24 mouse cellular contexts compared by ENCODE assay signal in genomic region chr12:71704431-71704830, GRCm38 (mm10).
A peak's percentile ranks its signal among the peaks of the same experiment; 100 is the strongest.
DNase-seq lines count a peak whose midpoint lies in the region; ATAC-seq and TF ChIP-seq lines count a peak whose summit lies in the region.
"Had no signal": no experiment of that assay in that cellular context is flagged by ENCODE, and none has a peak within 500 bp of the region (broad histone marks: within the 10 kb centered on the region; RNA-seq: fewer than 3 reads in every experiment).

No protein-coding gene starts in this region.

- peak; percentile 48; the same call in 1 of the 2 replicates for ATAC-seq in forebrain, embryonic 15.5 days (replicated peaks)
- ATAC-seq in forebrain, embryonic 12.5 days (ENCODE audit: low FRiP score): no peak
- ATAC-seq in liver, embryonic 16.5 days (ENCODE audit: low read depth): 0 out of 2 replicates have a peak, but pooled peaks have one; percentile 3
- ATAC-seq in liver, postnatal 0 days: no peak

- no peak for DNase-seq in liver, postnatal 0 days
- DNase-seq in MEL (ENCODE audit: low read depth, low spot score): peak; percentile 14
- DNase-seq in induced T-regulatory cell, adult 2 months (ENCODE audit: low read depth): peak; percentile 2
- DNase-seq in kidney, adult 11 months: no peak
- DNase-seq in left cerebral cortex, postnatal 10 days (ENCODE audit: extremely low spot score in 1 of 2, low spot score in 2 of 2): no peak
- DNase-seq: adrenal gland, postnatal 25 days; cerebellum, adult 11 months; gastrocnemius, adult 2 months; heart, postnatal 4 days; kidney, adult 9 months; kidney, postnatal 14 days; lung, postnatal 4 days; right cerebral cortex, adult 18-20 months; right cerebral cortex, postnatal 4 days; thymus, adult 18-20 months had no signal

- no peak overlapping the region for H3K4me2 ChIP-seq in forebrain, embryonic 15.5 days (replicated peaks)
- no peak overlapping the region for H3K4me2 ChIP-seq in forebrain, embryonic 12.5 days
- H3K4me2 ChIP-seq in liver, embryonic 16.5 days (ENCODE audit: low read depth, low read length): no peak overlapping the region
- H3K4me2 ChIP-seq in liver, postnatal 0 days (ENCODE audit: low read depth, low read length): no peak overlapping the region
- H3K4me2 ChIP-seq: embryonic facial prominence, embryonic 12.5 days; hindbrain, embryonic 14.5 days; stomach, embryonic 15.5 days had no signal

- H3K9me3 ChIP-seq in forebrain, embryonic 15.5 days: no peaks in the 10 kb centered on the region
- 0 out of 2 replicates have a peak, but pooled peaks cover 2% of the 10 kb centered on the region for H3K9me3 ChIP-seq in forebrain, embryonic 12.5 days
- no peaks in the 10 kb centered on the region for H3K9me3 ChIP-seq in liver, embryonic 16.5 days (replicated peaks; ENCODE audit: control insufficient read depth, low read length)
- peaks cover under 1% of the 10 kb centered on the region; the same call in 1 of the 2 replicates for H3K9me3 ChIP-seq in liver, postnatal 0 days (ENCODE audit: low read length)
- H3K9me3 ChIP-seq in MEL (replicated peaks; ENCODE audit: insufficient read depth, low read length): no peaks in the 10 kb centered on the region
- H3K9me3 ChIP-seq: embryonic facial prominence, embryonic 12.5 days; G1E; midbrain, embryonic 10.5 days had no signal

- no peak overlapping the region for H3K9ac ChIP-seq in forebrain, embryonic 15.5 days (replicated peaks)
- H3K9ac ChIP-seq in forebrain, embryonic 12.5 days: no peak overlapping the region
- no peak overlapping the region for H3K9ac ChIP-seq in liver, embryonic 16.5 days (ENCODE audit: low read depth, low read length)
- no peak overlapping the region for H3K9ac ChIP-seq in liver, postnatal 0 days (replicated peaks)
- no peak overlapping the region for H3K9ac ChIP-seq in MEL (ENCODE audit: control insufficient read depth, low read depth, low read length, poor library complexity, severe bottlenecking)
- H3K9ac ChIP-seq: embryonic facial prominence, embryonic 12.5 days; hindbrain, embryonic 14.5 days; liver, embryonic 14.5 days; stomach, embryonic 15.5 days had no signal

- H3K27me3 ChIP-seq in forebrain, embryonic 15.5 days: no peaks in the 10 kb centered on the region
- no peaks in the 10 kb centered on the region for H3K27me3 ChIP-seq in forebrain, embryonic 12.5 days
- no peaks in the 10 kb centered on the region for H3K27me3 ChIP-seq in liver, embryonic 16.5 days (ENCODE audit: control insufficient read depth, insufficient read depth, low read depth, low read length)
- no peaks in the 10 kb centered on the region for H3K27me3 ChIP-seq in liver, postnatal 0 days (ENCODE audit: insufficient read depth, low read length)
- no peaks in the 10 kb centered on the region for H3K27me3 ChIP-seq in MEL (ENCODE audit: control insufficient read depth in 1 of 2, insufficient read depth in 2 of 2, low read length in 2 of 2)
- H3K27me3 ChIP-seq: embryonic facial prominence, embryonic 12.5 days; stomach, embryonic 15.5 days had no signal

- TF ChIP-seq CTCF in liver, postnatal 0 days (IDR thresholded peaks at IDR 0.05; ENCODE audit: low read depth): no peak
- no peak for TF ChIP-seq CTCF in MEL (IDR thresholded peaks at IDR 0.05 in 2 of 3, conservative IDR thresholded peaks at IDR 0.05 in 1 of 3; ENCODE audit: control insufficient read depth in 1 of 3, insufficient read depth in 1 of 3, low read depth in 2 of 3, low read length in 3 of 3, poor library complexity in 1 of 3, severe bottlenecking in 1 of 3)

- TF ChIP-seq EP300 in liver, postnatal 0 days (IDR thresholded peaks at IDR 0.05; ENCODE audit: low read depth): no peak
- no peak for TF ChIP-seq EP300 in MEL (IDR thresholded peaks at IDR 0.05; ENCODE audit: low read depth in 1 of 2, low read length in 2 of 2)

- no peak overlapping the region for H3K27ac ChIP-seq in forebrain, embryonic 15.5 days (replicated peaks)
- no peak overlapping the region for H3K27ac ChIP-seq in forebrain, embryonic 12.5 days
- no peak overlapping the region for H3K27ac ChIP-seq in liver, embryonic 16.5 days (ENCODE audit: low read length)
- H3K27ac ChIP-seq in liver, postnatal 0 days (ENCODE audit: low read depth): no peak overlapping the region
- H3K27ac ChIP-seq in MEL (ENCODE audit: control insufficient read depth, low read depth, low read length): no peak overlapping the region
- H3K27ac ChIP-seq: embryonic facial prominence, embryonic 12.5 days; gastrocnemius, adult 2 months; hindbrain, embryonic 14.5 days; liver, embryonic 14.5 days; midbrain, embryonic 10.5 days; stomach, embryonic 15.5 days had no signal

- TF ChIP-seq POLR2A in MEL (IDR thresholded peaks at IDR 0.05; ENCODE audit: control insufficient read depth in 1 of 2, insufficient read depth in 1 of 2, low read depth in 1 of 2, low read length in 2 of 2, poor library complexity in 1 of 2): no peak

- intact Hi-C loops in left cerebral cortex, postnatal 10 days (cut with DNase I): no loop called here

- H3K36me3 ChIP-seq in forebrain, embryonic 15.5 days: no peaks in the 10 kb centered on the region
- H3K36me3 ChIP-seq in forebrain, embryonic 12.5 days (replicated peaks): no peaks in the 10 kb centered on the region
- no peaks in the 10 kb centered on the region for H3K36me3 ChIP-seq in liver, embryonic 16.5 days (ENCODE audit: control insufficient read depth, insufficient read depth)
- H3K36me3 ChIP-seq in liver, postnatal 0 days (replicated peaks; ENCODE audit: insufficient read depth, low read length): no peaks in the 10 kb centered on the region
- no peaks in the 10 kb centered on the region for H3K36me3 ChIP-seq in MEL (ENCODE audit: control insufficient read depth in 1 of 2, insufficient read depth in 2 of 2, low read length in 2 of 2)
- H3K36me3 ChIP-seq: embryonic facial prominence, embryonic 12.5 days; G1E; midbrain, embryonic 10.5 days; stomach, embryonic 15.5 days had no signal

- no peaks in the 10 kb centered on the region for H3K79me2 ChIP-seq in MEL (ENCODE audit: control insufficient read depth, insufficient read depth, low read length, poor library complexity)

- no peak for TF ChIP-seq RAD21 in MEL (IDR thresholded peaks at IDR 0.05; ENCODE audit: low read depth, low read length)

- no peak overlapping the region for H3K4me3 ChIP-seq in forebrain, embryonic 15.5 days
- no peak overlapping the region for H3K4me3 ChIP-seq in forebrain, embryonic 12.5 days (replicated peaks)
- no peak overlapping the region for H3K4me3 ChIP-seq in liver, embryonic 16.5 days (ENCODE audit: low read depth, low read length)
- no peak overlapping the region for H3K4me3 ChIP-seq in liver, postnatal 0 days (ENCODE audit: low read depth, low read length)
- H3K4me3 ChIP-seq in MEL (ENCODE audit: control insufficient read depth in 1 of 2, insufficient read depth in 1 of 2, low read depth in 2 of 2, low read length in 2 of 2): no peak overlapping the region
- H3K4me3 ChIP-seq: embryonic facial prominence, embryonic 12.5 days; gastrocnemius, adult 2 months; midbrain, embryonic 10.5 days; stomach, embryonic 15.5 days had no signal

- H3K4me1 ChIP-seq in forebrain, embryonic 15.5 days: no peaks in the 10 kb centered on the region
- no peaks in the 10 kb centered on the region for H3K4me1 ChIP-seq in forebrain, embryonic 12.5 days
- H3K4me1 ChIP-seq in liver, embryonic 16.5 days (ENCODE audit: control insufficient read depth, low read depth, low read length): no peaks in the 10 kb centered on the region
- no peaks in the 10 kb centered on the region for H3K4me1 ChIP-seq in liver, postnatal 0 days (ENCODE audit: insufficient read depth)
- no peaks in the 10 kb centered on the region for H3K4me1 ChIP-seq in MEL (ENCODE audit: control insufficient read depth in 1 of 2, insufficient read depth in 2 of 2, low read length in 2 of 2)
- H3K4me1 ChIP-seq: embryonic facial prominence, embryonic 12.5 days; midbrain, embryonic 10.5 days; stomach, embryonic 15.5 days had no signal

- WGBS in forebrain, embryonic 15.5 days: 70% methylated on average over 6 of the region's 6 CpGs
- 78% methylated on average over 6 of the region's 6 CpGs for WGBS in forebrain, embryonic 12.5 days
- 59% methylated on average over 6 of the region's 6 CpGs for WGBS in liver, embryonic 16.5 days (ENCODE audit: insufficient replicate concordance)
- WGBS in liver, postnatal 0 days (ENCODE audit: insufficient replicate concordance): 60% methylated on average over 6 of the region's 6 CpGs

TF ChIP-seq in MEL, 35 proteins besides CTCF, POLR2A, EP300 and RAD21:
- TF ChIP-seq MAZ (IDR thresholded peaks at IDR 0.05; ENCODE audit: low read depth, low read length) (no peak), ZC3H11A (IDR thresholded peaks at IDR 0.05; ENCODE audit: low read depth, low read length) (no peak), TCF12 (IDR thresholded peaks at IDR 0.05; ENCODE audit: low read depth, low read length) (no peak), SIN3A (IDR thresholded peaks at IDR 0.05; ENCODE audit: low read length) (no peak), GATA1 (IDR thresholded peaks at IDR 0.05; ENCODE audit: low read depth, low read length) (no peak), ZNF384 (IDR thresholded peaks at IDR 0.05; ENCODE audit: low read depth, low read length) (no peak), ZMIZ1 (IDR thresholded peaks at IDR 0.05; ENCODE audit: low read depth, low read length) (no peak), POLR2AphosphoS5 (IDR thresholded peaks at IDR 0.05; ENCODE audit: borderline replicate concordance, low read depth, low read length) (no peak), ZKSCAN1 (IDR thresholded peaks at IDR 0.05; ENCODE audit: low read depth, low read length) (no peak), NRF1 (IDR thresholded peaks at IDR 0.05; ENCODE audit: insufficient read depth, low read depth, low read length, poor library complexity, severe bottlenecking) (no peak), SMC3 (IDR thresholded peaks at IDR 0.05; ENCODE audit: low read depth, low read length) (no peak), JUND (IDR thresholded peaks at IDR 0.05; ENCODE audit: low read depth, low read length) (no peak), POLR2AphosphoS2 (IDR thresholded peaks at IDR 0.05; ENCODE audit: low read length) (no peak), E2F4 (IDR thresholded peaks at IDR 0.05; ENCODE audit: borderline replicate concordance, low read depth, low read length) (no peak), MXI1 (IDR thresholded peaks at IDR 0.05; ENCODE audit: low read depth, low read length) (no peak), ELF1 (IDR thresholded peaks at IDR 0.05; ENCODE audit: low read depth, low read length) (no peak), GABPA (IDR thresholded peaks at IDR 0.05; ENCODE audit: low read depth, low read length) (no peak), UBTF (IDR thresholded peaks at IDR 0.05; ENCODE audit: borderline replicate concordance, insufficient read depth, low read depth, low read length) (no peak)

Comparison
In these comparisons a context has a peak if more than half of its experiments do, and no peak if none do; other contexts are left out.
1. ATAC-seq: peak in forebrain, embryonic 15.5 days (single experiment) and liver, embryonic 16.5 days (single experiment); none in forebrain, embryonic 12.5 days (single experiment) and liver, postnatal 0 days (single experiment).
2. DNase-seq: peak in MEL (single experiment) and induced T-regulatory cell, adult 2 months (single experiment); none in liver, postnatal 0 days (single experiment), kidney, adult 11 months (single experiment) and left cerebral cortex, postnatal 10 days (0 of 2).